Mouse (Mus musculus) liver, embryonic 14.5 days (tissue): ENCODE results near the gene Gucd1.

Source experiments
- CTCF ChIP-seq: IDR thresholded peaks from 2 replicates; pipeline ENCODE4 v1.5.1; 2016; ENCODE audit warnings: antibody characterized with exemption, low read depth, control low read depth
- EP300 ChIP-seq: IDR thresholded peaks from 2 replicates; pipeline ENCODE4 v1.6.1; 2016; ENCODE audit warnings: antibody characterized with exemption, low read depth

DNA sequence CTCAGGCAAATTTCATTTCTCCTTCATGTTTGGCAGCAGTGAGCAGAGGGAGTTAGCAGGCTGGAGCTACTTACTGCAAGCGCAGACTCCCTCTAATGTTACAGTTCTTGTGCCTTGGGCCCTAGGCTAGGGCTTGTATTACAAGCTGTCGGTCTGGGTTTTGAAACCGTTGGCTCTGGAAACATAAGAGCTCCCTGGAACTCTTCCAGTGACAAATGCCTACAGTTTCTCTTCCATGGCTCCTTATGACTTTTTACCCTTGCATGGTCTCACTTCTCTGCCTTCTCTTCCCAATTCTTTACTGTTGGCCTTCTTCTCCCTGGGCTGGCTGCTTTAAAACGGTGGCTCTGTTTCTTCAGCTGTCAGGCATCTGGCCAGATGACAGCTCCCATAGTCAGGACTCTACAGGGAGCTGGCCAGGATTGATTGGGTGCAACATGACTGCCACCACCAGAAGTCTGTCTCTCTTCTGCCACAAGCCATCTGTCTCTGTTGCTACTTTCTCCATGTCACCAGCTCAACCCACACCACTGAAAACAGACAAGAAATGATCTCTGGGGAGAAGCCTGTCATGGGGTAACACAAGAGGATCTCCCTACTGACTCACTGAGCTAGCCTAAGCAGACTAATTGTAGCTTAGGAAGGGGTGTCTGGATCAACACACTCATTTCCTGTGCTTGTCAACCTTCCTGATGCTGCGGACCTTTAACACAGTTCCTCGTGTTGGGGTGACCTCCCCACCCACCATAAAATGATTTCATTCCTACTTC is 51.8 kb downstream of the Gucd1 start:
- TF ChIP-seq EP300 (no peak), CTCF (no peak)
